Mouse (Mus musculus): Measurements from ENCODE around the gene Ric3. TPM values are rescaled to one million over a fixed set of nuclear protein-coding genes. Genes with fewer than 3 reads are reported as not detected.
A peak's percentile ranks its signal among the peaks of the same experiment; 100 is the strongest.

Ric3 gene
- total RNA-seq, 4 experiments from 2014 or later: 1.7 to 3.5 (median 2.3) TPM

- DNase-seq (ENCODE audit: low spot score in 2 of 2): no peak
Observed at GRCm38 (mm10) chr7:109001971-109002370, 81.2 kb downstream of the Ric3 start.

- no peak for DNase-seq (ENCODE audit: low spot score in 2 of 2)
Observed at GRCm38 (mm10) chr7:109000315-109000954, 82.7 kb downstream of the Ric3 start.

GRCm38 (mm10) chr7:108996156-108996555 lies 87.0 kb downstream of the Ric3 start:
- no peak for DNase-seq (ENCODE audit: low spot score in 2 of 2)

GRCm38 (mm10) chr7:108993881-108994291 lies 89.2 kb downstream of the Ric3 start:
- DNase-seq (ENCODE audit: low spot score in 2 of 2): peak; percentile 18 to 19

GRCm38 (mm10) chr7:108993230-108993629 lies 89.9 kb downstream of the Ric3 start:
- DNase-seq (ENCODE audit: low spot score in 2 of 2): peak; percentile 79 to 84

GRCm38 (mm10) chr7:108991207-108991606 lies 91.9 kb downstream of the Ric3 start:
- DNase-seq (ENCODE audit: low spot score in 2 of 2): no peak

GRCm38 (mm10) chr7:108985934-108986708 lies 97.0 kb downstream of the Ric3 start:
- no peak for DNase-seq (ENCODE audit: low spot score in 2 of 2)

Other genes with a start within 250 kb of the Ric3 start
- gene Olfr516, start 232.8 kb downstream of the Ric3 start, total RNA-seq (2022): not detected
- not detected for gene Olfr517, start 211.0 kb downstream of the Ric3 start, total RNA-seq (2022)
- not detected for gene Olfr518, start 198.3 kb downstream of the Ric3 start, total RNA-seq (2022)
- gene Olfr519, start 188.9 kb downstream of the Ric3 start, total RNA-seq (2022): not detected
- 1 to 10 TPM; 1.3 to 2.5 (median 1.8) TPM for gene Nlrp10, start 153.2 kb downstream of the Ric3 start, total RNA-seq (2022)
- 100 to 1,000 TPM; 111 to 136 (median 121) TPM for gene Eif3f, start 148.9 kb downstream of the Ric3 start, total RNA-seq (2022)
- under 1 TPM; 0.24 to 0.52 (median 0.31) TPM for gene Tub, start 133.0 kb downstream of the Ric3 start, total RNA-seq (2022)
- 1 to 10 TPM; 1.5 to 1.9 (median 1.8) TPM for gene Lmo1, start 91.9 kb upstream of the Ric3 start, total RNA-seq (2022)

Measured in gastrocnemius, adult 8-10 months (tissue).